In genomic region chr2:38713596-38713995, GRCm38 (mm10) we compare ENCODE assay signal across 26 mouse cellular contexts. TPM values are rescaled to one million over a fixed set of nuclear protein-coding genes. Genes with fewer than 3 reads are reported as not detected.
"Had no signal": no experiment of that assay in that cellular context is flagged by ENCODE, and none has a peak within 500 bp of the region (broad histone marks: within the 10 kb centered on the region; RNA-seq: fewer than 3 reads in every experiment).

No protein-coding gene starts in this region.

- H3K4me3 ChIP-seq: layer of hippocampus, adult 2 months; limb, embryonic 10.5 days; limb, embryonic 13.5 days; liver, embryonic 12.5 days; liver, embryonic 15.5 days; lung, embryonic 15.5 days; megakaryocyte, embryonic 14.5 days; midbrain, embryonic 10.5 days; neural tube, embryonic 13.5 days; stomach, embryonic 15.5 days had no signal

- ATAC-seq: liver, embryonic 12.5 days had no signal

- DNase-seq: kidney, adult 18-20 months; kidney, postnatal 25 days; layer of hippocampus, adult 9-11 months; liver; lung, adult 18-20 months; lung, postnatal 10 days; midbrain, embryonic 14.5 days; retina, postnatal 1 day; thymus, adult 2 months; thymus, postnatal 14 days; thymus, postnatal 4 days had no signal

- H3K9ac ChIP-seq: limb, embryonic 13.5 days; liver, embryonic 12.5 days; liver, embryonic 15.5 days; lung, embryonic 15.5 days; neural tube, embryonic 13.5 days; stomach, embryonic 15.5 days had no signal

- H3K9me3 ChIP-seq: limb, embryonic 10.5 days; limb, embryonic 13.5 days; liver, embryonic 12.5 days; liver, embryonic 15.5 days; lung, embryonic 15.5 days; megakaryocyte, embryonic 14.5 days; midbrain, embryonic 10.5 days; neural tube, embryonic 13.5 days; stomach, embryonic 15.5 days had no signal

- H3K4me2 ChIP-seq: limb, embryonic 13.5 days; liver, embryonic 12.5 days; liver, embryonic 15.5 days; lung, embryonic 15.5 days; neural tube, embryonic 13.5 days; stomach, embryonic 15.5 days had no signal

- H3K36me3 ChIP-seq: limb, embryonic 10.5 days; limb, embryonic 13.5 days; liver, embryonic 12.5 days; liver, embryonic 15.5 days; lung, embryonic 15.5 days; midbrain, embryonic 10.5 days; neural tube, embryonic 13.5 days; stomach, embryonic 15.5 days had no signal

- H3K27ac ChIP-seq: kidney, postnatal 0 days; layer of hippocampus, adult 2 months; limb, embryonic 10.5 days; limb, embryonic 13.5 days; liver, embryonic 12.5 days; liver, embryonic 15.5 days; lung, embryonic 15.5 days; midbrain, embryonic 10.5 days; neural tube, embryonic 13.5 days; stomach, embryonic 15.5 days had no signal

RNA-seq across cellular contexts. Expression of gene Nr5a1, which starts 0.7 kb away (rescaled TPM):
- total RNA-seq: layer of hippocampus, adult 2 months; layer of hippocampus, postnatal 25 days; left cerebral cortex, adult 18-20 months; left cerebral cortex, postnatal 25 days; neutrophil, adult 5-6 weeks had no signal
- polyA plus RNA-seq: limb, embryonic 10.5 days; limb, embryonic 13.5 days; liver, embryonic 12.5 days; midbrain, embryonic 14.5 days had no signal
